Mouse (Mus musculus) c-Kit-positive CD71-positive TER-119-positive erythroid progenitor cells, embryonic 14.5 days (primary cell): Measurements from ENCODE around the gene Cryzl2.

Experiments
- DNase-seq: peaks from one replicate; pipeline ENCODE4 v3.0.0-alpha.2; 2013; ENCODE audit warnings: low spot score

Gene Cryzl2

DNA sequence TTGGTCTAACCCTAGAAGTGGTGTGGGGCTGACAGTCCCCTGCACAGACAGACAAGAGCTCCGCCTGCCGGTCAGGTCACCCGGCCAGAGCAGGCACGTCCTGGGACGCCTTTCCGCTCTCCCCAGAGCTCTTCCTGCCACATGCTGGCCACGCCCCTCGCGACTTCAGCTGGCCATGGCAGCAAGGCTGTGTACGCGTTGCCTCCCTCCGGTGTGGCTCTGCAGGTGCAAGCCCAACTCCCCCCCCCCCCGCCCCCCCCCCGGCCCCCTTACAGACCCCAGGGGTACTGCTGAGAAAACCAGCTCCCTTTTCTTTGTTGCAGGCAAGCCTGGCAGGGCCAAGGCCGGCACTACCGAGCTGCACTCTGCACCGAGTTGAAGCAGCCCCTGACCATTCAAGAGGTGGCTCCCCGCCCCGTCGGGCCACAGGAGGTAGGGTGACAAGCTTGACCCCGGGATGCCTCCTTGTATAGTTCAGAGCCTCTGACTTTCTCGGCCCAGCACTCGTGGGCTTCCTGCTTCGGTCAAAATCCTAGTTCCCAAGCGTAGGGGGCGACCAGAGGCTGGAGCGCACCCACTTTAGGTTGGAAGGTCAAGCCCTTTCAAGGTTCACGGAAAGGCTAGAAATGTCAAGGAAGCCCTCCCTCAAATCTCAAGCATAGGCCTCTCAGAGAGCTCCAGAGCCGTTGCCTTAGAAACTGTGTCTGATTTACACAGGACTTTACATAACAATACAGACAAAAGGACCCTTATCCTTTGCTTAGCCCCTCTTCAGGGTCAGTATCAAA, at the start of gene Cryzl2:
Gene Cryzl2 (plus strand): TSS at position 157 of the 788 bp plus-strand sequence.
- peak; percentile 54 for DNase-seq

DNA sequence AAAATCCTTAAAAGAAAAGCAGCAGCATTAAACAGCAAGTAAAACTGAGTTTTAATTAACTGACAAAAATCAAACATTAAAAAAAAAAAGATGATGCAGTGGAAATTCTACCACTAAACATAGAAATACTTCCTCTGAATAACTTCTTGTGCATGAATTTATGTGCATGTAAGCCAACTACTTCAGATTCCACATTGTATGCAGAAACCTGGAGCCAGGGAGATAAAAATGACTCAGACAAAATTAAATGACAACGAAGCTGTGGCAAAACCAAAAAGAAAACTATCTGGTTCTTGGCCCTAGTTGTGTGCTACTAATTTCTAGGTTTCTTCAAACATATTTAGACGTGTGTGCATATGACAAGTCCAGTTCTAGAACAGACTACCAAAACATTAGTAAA, 48.7 kb upstream of the Cryzl2 start:
- DNase-seq = no peak

DNA sequence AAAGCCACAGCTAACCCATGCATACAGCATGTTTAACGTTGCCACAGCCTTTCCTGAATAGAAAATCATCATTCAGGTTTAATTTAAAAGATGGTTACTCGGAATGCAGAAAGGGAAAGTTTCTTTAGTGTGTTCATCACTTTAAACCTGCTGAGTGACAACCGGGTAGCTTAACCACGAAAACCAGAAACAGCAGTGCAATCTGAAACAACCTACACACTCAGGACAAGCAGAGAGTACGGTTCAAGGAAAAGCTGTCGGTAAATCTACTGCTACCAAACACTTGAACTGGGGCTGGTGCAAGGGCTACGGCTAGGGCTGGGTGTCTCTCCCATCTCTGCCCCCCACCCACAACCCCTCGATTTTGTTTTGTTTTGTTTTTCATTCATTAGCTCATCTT, 47.4 kb upstream of the Cryzl2 start:
- no peak for DNase-seq

DNA sequence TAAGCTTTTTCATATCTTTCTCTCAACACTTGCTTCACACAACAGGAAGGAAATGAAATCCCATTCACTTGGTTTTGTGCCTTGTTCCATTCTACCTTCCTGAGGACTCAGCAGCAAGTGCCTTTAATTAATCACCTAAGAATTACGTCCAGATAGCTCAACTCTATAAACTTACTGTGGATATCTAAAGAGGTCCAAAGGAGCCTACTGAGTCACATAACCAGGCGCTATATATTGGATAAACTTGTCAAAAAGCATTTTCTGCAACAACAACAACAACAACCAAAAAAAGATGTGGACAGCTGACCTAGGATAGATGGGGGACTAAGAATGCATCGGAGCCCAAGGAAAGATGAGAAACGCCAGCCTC, 47.1 kb upstream of the Cryzl2 start:
- DNase-seq = no peak

DNA sequence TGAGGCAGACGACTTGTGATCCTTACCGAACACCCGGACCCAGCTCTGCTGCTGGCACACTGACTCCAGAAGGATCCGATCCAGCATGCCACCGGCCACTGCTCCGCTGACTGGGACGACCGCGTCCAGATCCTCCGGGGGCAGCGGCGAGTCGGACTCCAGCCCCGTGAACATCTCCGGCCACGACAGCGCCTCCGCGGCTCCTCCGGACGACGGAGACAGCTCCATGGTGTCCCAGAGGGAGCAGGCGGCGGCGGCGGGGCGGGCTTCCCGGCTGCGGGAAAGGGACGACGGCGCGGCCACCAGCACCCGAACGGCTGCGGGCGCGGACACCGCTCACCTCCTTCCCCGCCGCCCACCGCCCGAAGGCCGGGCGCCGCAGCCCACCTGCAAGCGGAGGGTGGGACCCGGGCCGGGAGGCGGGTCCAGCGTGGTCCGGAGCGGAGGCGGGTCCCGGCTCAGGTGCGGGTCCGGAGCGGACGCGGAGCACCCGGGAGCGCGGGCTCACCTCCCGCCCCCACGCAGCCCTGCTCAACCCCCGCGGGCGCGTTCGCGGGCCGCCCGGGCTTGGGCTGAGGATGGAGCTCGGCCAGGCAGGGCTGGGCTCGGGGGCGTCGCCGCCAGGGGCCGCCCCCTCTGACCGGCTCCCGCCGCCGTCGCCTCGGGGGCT, 46.5 kb upstream of the Cryzl2 start:
- DNase-seq = no peak

DNA sequence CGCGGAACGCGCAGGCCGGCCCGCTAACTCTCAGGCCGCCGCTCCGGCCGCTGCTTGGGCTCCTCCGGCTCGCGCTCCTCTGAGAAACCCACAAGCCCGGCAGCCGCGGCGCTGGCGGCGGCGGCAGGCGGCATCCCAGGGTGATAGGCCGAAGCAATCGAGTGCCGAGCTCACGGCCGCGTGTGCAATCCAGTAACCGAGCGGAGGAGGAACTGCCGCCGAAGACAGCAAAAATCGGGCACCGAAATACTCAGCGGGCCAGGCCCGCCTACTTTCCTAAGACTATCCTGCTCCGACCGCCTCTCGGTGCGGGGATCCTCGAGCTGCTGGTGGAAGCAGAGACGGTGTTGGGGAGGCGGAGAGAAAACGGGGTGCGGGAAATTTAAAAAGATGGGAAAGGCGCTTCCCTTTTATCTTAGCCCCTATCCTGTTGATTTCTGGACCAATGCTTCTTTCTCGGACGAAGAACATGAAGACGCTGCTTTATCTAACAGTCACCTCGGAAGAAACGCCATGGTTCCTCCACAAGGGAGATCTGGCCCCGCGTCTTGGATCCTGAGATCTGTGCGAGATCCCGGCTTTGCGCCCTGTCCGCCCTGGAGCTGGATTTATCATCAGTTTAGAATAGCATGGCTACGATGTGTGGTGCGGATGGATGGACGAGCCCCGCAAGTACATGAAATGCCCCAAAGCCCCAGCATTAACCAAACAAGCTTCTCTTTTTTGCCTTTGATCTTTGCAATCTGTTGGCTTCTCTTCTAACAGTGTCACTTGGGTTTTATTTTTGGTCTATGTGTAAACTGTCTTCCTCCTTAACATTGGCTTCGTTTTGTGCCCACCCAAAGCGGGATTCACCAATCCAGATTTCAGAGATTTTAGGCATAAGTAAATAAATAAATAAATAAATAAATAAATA, 45.7 kb upstream of the Cryzl2 start, which contains the start of gene Rasal2:
Gene Rasal2 (minus strand): TSS at position 142 of the 916 bp plus-strand sequence.
- peak; percentile 91 for DNase-seq

DNA sequence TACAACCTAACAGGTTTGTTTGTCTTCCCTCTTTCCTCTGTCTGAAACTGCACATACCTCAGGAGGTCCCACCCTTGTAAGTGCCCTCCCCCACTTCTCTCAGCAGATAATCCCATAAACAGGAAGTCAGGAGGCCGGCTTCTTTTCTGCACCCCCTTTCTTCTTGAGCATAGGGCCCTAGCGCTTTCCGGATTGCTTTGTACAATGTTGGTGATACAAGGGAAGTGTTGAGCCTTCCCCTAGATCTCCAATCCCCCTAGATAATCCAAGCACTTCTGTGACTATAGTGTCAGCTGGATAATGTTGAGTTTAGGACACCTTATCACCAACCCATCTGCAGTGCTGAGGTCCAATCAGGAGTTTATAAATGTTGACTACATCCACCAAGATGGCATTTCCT, 42.6 kb upstream of the Cryzl2 start:
- no peak for DNase-seq

DNA sequence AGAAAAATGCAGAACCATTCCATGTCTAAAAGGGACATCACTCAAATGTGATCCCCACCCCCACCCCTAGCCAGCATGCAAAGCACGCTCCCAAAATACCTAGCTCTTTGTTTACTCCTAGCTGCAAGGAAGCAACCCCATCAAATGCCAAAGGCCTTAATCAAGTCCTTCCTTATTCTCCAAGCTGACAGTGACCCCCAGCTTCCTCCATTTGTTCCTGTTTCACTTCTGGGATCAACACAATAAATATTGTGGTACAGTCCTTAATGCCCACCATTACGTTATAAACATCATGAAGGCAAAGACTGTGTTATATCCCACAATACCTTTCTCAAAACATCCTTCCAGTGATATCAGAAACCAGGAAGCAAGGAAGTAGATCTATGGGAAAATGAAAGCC, 41.7 kb upstream of the Cryzl2 start:
- no peak for DNase-seq

DNA sequence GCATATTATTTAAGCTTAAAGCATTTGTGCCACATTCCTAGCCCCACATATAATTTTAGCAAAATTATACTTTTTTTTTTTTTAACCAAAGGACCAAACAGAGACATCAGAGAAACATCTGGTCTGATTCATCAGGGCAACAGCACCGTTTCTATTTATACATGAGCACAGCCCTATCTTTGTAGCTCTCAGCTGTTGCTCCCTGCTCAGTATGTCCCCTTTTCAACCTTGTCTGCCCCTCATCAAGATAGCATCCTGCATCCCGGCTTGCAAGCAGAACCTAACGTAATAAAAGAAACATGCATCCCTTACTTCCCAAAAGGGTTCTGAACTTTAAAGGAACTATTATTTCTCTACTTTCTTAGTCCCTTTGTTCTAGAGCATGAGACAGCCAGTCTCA, 41.0 kb upstream of the Cryzl2 start:
- no peak for DNase-seq

DNA sequence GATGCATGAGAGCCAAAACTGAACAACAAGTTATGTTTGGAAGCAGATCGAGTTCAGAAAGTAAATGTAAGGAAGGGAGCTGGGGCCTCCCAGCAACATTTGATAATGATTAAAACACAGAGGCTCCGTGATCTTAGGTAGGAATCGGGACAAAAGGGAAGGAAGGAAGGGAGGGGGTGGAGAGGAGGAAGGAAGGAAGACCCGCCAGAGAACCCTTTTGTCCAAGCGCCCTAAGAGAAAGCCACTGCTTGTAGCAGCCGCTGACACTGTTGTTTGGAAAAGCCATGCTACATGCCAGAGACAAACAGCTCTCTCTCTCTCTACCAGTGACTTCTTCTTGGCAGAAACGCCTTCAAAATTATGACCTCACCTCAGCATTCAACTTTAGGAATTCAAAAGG, 40.5 kb upstream of the Cryzl2 start:
- DNase-seq = no peak

DNA sequence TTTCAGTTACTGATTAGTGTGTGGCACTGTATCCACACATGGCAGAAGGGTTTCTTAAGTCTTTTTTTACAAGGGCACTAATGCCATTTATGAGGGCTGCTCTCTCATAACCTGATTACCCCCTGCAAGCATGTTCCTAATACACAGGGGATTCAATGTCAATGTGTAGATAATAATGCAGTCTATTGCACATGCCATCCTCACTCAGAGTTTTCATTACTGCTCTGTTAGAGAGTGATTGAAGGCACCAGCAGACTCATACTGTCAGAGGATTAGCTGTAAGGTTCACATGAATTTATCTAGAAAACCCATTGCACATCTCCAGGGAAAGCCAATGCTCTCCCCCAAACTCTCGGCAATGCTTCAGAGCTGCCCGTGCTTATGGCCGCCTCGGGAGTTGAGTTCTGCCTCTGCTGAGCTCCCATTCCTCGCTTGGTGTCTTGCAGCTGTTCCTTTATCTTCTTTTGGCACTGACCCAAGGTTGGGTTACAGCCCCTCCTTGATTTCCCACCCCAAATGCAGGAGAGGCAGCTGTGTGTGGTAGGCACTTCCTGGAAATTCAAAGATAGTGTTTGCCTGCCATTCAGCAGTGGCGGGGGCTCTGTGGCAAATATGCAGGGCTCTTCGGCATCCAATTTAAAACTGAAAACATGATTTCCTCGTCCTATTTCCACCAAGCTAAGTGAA, 32.5 kb upstream of the Cryzl2 start:
- DNase-seq = no peak

DNA sequence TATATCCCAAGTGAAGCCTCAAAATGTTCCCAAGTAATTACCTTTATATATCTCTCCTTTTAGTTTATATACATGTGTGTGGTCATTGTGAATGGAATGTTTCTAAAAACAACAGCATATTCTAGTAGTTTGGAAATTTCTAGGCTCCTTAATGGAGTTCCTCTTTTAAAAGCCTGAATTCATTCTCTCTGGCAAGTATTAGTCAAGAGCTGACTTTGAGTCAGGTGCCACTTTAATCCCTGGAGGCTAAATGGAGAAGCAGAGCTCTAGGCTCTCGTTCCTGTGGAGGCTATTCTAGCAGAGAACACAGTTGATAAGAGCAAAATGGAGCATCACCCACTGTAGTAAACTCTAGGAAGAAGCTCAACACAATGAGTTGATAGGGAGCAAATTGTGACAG, 31.4 kb upstream of the Cryzl2 start:
- no peak for DNase-seq

DNA sequence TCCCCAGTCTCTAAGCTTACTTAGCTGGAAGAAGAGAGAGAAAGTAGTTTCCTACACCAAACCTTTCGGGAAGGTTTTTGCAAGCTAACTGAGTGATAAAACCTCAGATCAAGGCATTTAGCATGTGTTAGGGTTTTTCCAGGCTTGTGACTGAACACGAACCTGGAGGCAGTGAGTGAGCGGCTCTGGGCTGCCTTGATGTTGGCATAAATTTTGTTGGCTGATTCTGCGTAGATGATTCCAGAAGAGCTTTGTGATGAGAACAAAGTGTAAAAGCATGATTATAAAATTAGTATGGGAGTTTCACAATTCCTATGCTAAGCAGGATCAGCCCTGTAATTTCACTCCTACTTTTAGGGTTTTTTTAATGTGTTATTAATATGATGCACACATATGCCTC, 30.8 kb upstream of the Cryzl2 start:
- no peak for DNase-seq

DNA sequence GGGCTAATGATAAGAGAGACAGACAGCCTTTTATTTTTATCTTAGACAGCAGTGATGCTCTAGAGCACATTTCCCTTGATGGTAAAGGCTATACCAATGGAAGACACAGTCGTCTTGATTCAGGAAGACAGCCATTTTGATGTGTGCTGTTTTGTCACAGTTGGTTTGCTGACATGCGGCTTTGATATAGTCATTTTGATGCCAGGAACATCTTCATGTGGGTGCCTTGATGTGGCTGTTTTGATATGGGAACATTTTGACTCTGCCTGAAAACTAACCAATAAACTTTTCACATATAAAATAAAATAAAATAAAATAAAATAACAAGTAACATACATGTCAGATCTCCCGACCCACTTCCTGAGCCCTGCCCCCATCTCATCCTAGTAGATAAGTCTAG, 30.0 kb upstream of the Cryzl2 start:
- DNase-seq = no peak

DNA sequence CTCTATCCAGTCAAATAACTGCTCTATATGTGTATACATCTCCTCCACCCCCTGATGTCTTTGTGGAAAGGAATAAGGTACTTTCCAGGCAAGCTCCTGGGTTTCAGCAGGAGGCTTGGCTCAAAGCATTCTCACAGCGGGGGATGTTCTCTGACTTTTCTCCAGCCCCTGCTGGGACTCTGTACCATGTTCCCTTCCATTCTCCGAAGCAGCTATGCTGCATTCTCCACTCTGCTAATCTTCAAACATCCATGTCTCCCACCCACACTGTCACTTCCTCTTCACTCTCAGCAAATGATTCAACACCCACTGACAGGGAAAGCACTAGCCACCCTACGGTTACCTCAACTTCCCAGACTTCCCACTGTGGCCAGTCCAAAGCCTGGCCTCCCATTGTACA, 25.1 kb upstream of the Cryzl2 start:
- DNase-seq = no peak

DNA sequence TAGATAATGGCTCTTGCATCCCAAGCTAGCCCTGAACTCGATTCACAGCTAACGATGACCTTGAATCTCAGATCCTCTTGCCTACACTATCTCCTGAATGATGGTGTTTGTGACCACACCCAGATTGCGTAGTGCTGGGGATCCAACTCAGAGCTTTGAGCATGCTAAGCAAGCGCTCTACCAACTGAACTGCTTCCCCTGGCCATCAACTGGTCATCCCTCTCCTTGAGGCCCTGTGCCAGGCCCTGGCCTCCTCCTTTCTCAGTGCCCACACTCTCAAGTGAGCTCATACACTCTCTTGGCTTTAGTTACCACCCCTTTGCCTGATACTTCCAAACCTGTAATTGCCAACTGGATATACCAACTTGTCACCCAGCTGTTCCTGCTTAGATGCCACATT, 24.0 kb upstream of the Cryzl2 start:
- no peak for DNase-seq

DNA sequence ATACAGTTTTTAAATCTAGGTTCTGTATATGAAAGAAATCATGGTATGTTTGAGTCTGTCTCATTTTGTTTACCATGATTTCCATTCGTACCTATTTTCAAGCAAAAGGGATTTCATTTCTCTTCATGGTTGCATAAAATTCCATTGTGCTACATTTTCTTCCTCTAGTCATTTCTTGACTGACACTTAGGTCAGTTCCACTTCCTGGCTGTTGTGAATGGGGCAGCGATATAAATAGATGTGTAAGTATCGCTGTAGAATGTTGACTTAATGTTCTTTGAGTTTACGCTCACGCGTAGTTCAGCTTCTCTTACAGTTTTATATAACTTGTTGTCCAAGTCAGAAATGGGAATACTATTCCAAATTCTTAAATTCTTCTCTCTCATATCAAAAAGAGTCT, 22.5 kb upstream of the Cryzl2 start:
- DNase-seq = no peak

DNA sequence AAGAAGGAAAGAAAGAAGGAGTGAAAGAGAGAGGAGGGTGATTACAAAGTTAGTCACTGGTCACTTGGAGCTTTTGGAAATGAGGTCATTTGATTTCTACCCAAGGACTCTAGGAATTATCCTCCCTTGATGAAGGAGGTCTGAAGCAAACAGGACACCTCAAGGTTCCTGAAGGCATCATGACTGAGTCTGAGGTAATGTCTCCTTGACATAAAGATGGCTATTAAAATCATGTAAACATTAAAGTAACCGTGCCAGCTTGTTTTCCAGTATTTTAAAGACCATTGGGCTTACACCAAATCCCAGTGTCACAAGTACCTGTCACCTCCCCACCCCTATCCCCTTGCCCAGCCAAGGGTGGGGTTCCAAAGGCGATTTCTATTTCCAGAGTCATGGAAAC, 20.1 kb upstream of the Cryzl2 start:
- DNase-seq = no peak

DNA sequence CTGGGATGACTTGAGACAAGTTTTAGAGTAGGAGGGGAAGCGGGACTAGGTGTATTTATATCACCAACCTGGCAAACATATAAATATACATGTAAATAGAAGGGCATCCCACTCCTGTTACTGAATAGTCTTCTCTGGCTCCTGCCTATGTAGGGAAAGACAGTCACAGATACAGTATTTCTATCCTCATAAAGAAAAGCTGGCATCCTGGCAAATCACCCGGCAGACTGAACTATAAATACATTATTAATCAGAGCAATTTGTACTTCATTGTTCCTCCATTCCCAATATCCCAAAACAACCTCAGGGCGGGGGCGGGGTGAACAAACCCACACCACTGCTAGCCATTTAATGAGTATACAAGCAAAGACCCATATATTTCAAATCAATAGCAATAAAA, 19.3 kb upstream of the Cryzl2 start:
- no peak for DNase-seq

DNA sequence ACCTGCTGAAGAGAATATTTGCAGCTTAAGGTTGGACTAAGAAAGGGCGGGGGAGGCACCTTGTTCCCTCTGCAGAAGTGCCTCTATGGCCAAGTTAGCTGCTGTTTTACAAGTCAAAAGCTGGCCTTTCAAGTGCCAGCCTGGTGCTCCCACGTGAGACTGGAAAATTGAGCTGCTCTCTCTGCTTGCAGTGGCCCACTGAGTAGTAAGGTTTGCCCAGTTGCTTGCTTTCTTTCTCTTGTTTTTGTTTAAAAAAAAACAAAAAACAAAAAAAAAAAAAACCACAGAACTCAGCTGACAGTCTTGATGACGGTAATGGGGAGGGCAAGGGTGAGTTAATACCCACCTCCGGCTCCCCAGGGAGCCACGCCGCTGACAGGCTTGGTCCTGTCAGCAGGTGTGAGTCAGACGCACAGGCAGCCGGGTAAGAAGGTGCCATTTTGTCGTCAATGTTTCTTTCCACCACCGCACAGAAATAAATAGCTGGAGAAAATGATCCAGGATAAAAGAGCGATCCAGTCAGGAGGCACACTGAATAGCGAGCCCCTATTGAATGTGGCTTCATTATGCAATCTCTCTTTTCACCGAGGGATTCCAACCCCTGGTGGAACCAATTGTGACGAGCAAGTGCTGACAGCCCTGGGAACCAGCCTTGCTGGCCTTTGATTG, 18.3 kb upstream of the Cryzl2 start:
- DNase-seq = no peak

DNA sequence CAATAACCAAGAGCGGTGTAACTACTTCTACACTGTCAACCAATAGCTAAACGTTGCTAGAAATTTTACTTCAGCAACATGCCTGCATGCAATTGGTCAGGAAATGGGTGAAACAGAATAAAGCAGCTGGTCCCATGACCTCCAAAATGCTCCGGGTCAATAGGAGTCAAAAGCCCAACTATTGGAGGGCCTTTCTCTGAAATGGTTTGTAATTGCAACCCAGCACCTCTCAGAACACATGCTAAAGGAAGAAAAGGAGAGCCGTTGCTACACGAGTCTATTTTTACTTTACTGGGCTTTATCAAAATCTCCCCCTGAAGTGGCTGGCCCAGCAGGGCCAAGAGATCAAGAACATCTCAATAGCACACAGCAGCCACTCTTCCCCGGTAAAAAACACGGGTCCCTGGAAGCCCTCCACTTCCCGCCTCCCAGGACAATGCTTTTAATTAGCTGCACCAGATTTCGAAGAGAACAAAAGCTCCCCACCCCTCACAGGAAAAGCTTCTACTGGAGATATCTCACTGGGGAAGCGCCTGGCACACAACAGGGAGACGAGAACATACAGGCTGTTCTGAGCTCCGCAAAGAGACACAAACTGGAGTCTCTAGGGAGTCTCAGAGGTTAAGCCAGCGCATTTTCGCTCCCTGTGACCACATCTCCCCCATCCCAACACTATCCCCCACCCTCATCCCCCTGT, 15.2 kb upstream of the Cryzl2 start:
- DNase-seq = no peak
